Mouse (Mus musculus) liver, embryonic 11.5 days (tissue): ENCODE results near the gene 1700020D05Rik. TPM values are rescaled to one million over a fixed set of nuclear protein-coding genes. Genes with fewer than 3 reads are reported as not detected.
"Not testable (repeated sequence)": the region's sequence is repeated elsewhere in the genome, so short reads cannot be mapped to it uniquely, and the experiment has no call there.

Source experiments
- ATAC-seq: fragments of 200-750 bp; cut with Nextera tagmentation; replicated peaks from 2 replicates; pipeline ENCODE4 v1.8.0; 2017; ENCODE audit warnings: moderate number of reproducible peaks, mild to moderate bottlenecking, moderate TSS enrichment, moderate library complexity; ENCODE audit not compliant: low FRiP score
- DNase-seq: peaks from one replicate; pipeline ENCODE4 v3.0.0-alpha.2; 2017; ENCODE audit warnings: low spot score
- H3K27ac ChIP-seq: fragments of 300-500 bp; sonication (generic); 2 replicates; pipeline ENCODE4 v1.5.1; 2014; ENCODE audit warnings: mild to moderate bottlenecking, low read depth, low read length, control low read depth
- H3K27me3 ChIP-seq: fragments of 300-500 bp; sonication (generic); replicated peaks from 2 replicates; pipeline ENCODE4 v1.6.1; 2014; ENCODE audit warnings: low read length, mixed read lengths; ENCODE audit not compliant: control insufficient read depth, insufficient read depth
- H3K36me3 ChIP-seq: fragments of 300-500 bp; sonication (generic); 2 replicates; pipeline ENCODE4 v1.6.1; 2014; ENCODE audit warnings: mild to moderate bottlenecking, low read length, moderate library complexity, mixed read lengths; ENCODE audit not compliant: control insufficient read depth, insufficient read depth
- H3K4me1 ChIP-seq: fragments of 300-500 bp; sonication (generic); replicated peaks from 2 replicates; pipeline ENCODE4 v1.6.1; 2014; ENCODE audit warnings: low read length, mixed read lengths; ENCODE audit not compliant: control insufficient read depth, insufficient read depth
- H3K4me2 ChIP-seq: fragments of 300-500 bp; sonication (generic); 2 replicates; pipeline ENCODE4 v1.6.1; 2014; ENCODE audit warnings: mild to moderate bottlenecking, control low read depth, moderate library complexity
- H3K4me3 ChIP-seq: fragments of 300-500 bp; sonication (generic); 2 replicates; pipeline ENCODE4 v1.5.1; 2014; ENCODE audit warnings: low read depth, low read length, control low read depth
- H3K9ac ChIP-seq: fragments of 300-500 bp; sonication (generic); 2 replicates; pipeline ENCODE4 v1.6.1; 2014; ENCODE audit warnings: low read depth, low read length, control low read depth
- H3K9me3 ChIP-seq: fragments of 300-500 bp; sonication (generic); 2 replicates; pipeline ENCODE4 v1.6.1; 2016; ENCODE audit warnings: low read length, inconsistent platforms, mixed read lengths; ENCODE audit not compliant: control insufficient read depth
- WGBS: fragments of 180-500 bp; shearing (Covaris S2); extraction: QIAGEN DNeasy Blood & Tissue Kit; methylation state at CpG from one replicate; pipeline ENCODE4 v1.1.7; 2014; 5-methylcytosine and 5-hydroxymethylcytosine counted together
- polyA plus RNA-seq: library from polyadenylated mRNA; unstranded; fragments of >200 nt; fragmentation: Nextera tagmentation; extraction: Ambion mirVana; gene quantifications from 2 replicates; pipeline ENCODE4 v1.2.1, GENCODE M21; 2014

1700020D05Rik gene
- polyA plus RNA-seq, 1 experiment from 2014 or later, result not detected

GRCm38 (mm10) chr19:5489721-5490120 lies 13.9 kb downstream of the 1700020D05Rik start:
- Histone ChIP-seq H3K4me3 (peak overlapping the region; percentile 97), H3K4me1 (peaks cover 25% of the 10 kb centered on the region), H3K36me3 (peaks cover 35% of the 10 kb centered on the region), H3K9ac (peak overlapping the region; percentile 8; the same call in 1 of the 2 replicates), H3K4me2 (peak overlapping the region; percentile 99), H3K27ac (peak overlapping the region; percentile 100)
- not testable (repeated sequence) for H3K27me3 ChIP-seq, DNase-seq, ATAC-seq, H3K9me3 ChIP-seq
- 40% methylated on average over 10 of the region's 10 CpGs for WGBS

GRCm38 (mm10) chr19:5488878-5489571 lies 14.6 kb downstream of the 1700020D05Rik start:
- ATAC-seq (peak; percentile 80), DNase-seq (peak; percentile 96)
- Histone ChIP-seq H3K9me3 (no peaks in the 10 kb centered on the region), H3K36me3 (peaks cover 33% of the 10 kb centered on the region), H3K4me1 (peaks cover 25% of the 10 kb centered on the region), H3K9ac (peak overlapping the region; percentile 74), H3K27me3 (no peaks in the 10 kb centered on the region), H3K27ac (peak overlapping the region; percentile 100), H3K4me3 (peak overlapping the region; percentile 62), H3K4me2 (peak overlapping the region; percentile 99)
- under 1% methylated on average over 26 of the region's 26 CpGs for WGBS

GRCm38 (mm10) chr19:5487768-5488550 lies 15.6 kb downstream of the 1700020D05Rik start, which contains the start of gene Mus81:
Gene Mus81 (minus strand): TSS chr19:5488402.
- ATAC-seq (peak; percentile 75), DNase-seq (peak; percentile 97)
- peak within 1 kb of the TSS; percentile 99 for H3K4me2 ChIP-seq
- H3K4me3 ChIP-seq, result peak within 1 kb of the TSS; percentile 62
- H3K9me3 ChIP-seq, result no peaks in the 10 kb centered on the region
- H3K4me1 ChIP-seq, result peaks cover 25% of the 10 kb centered on the region
- H3K27ac ChIP-seq, result peak within 1 kb of the TSS; percentile 100
- WGBS, result under 1% methylated on average over 39 of the region's 39 CpGs
- H3K27me3 ChIP-seq, result no peaks in the 10 kb centered on the region
- peaks cover 27% of the 10 kb centered on the region for H3K36me3 ChIP-seq
- H3K9ac ChIP-seq, result peak within 1 kb of the TSS; percentile 74

- no peak for DNase-seq
- peaks cover 15% of the 10 kb centered on the region for H3K4me1 ChIP-seq
- H3K4me3 ChIP-seq, result no peak overlapping the region
- no peak for ATAC-seq
- H3K9me3 ChIP-seq, result no peaks in the 10 kb centered on the region
- WGBS, result 91% methylated on average over 4 of the region's 4 CpGs
- 0 out of 2 replicates have a peak overlapping the region, but pooled peaks have one; percentile 15 for H3K9ac ChIP-seq
- no peak overlapping the region for H3K27ac ChIP-seq
- H3K36me3 ChIP-seq, result peaks cover 21% of the 10 kb centered on the region
- H3K27me3 ChIP-seq, result no peaks in the 10 kb centered on the region
- peak overlapping the region; percentile 99 for H3K4me2 ChIP-seq
Measured at GRCm38 (mm10) chr19:5486771-5487170, 16.8 kb downstream of the 1700020D05Rik start.

- no peak for ATAC-seq
- DNase-seq, result no peak
- Histone ChIP-seq H3K36me3 (peaks cover 24% of the 10 kb centered on the region), H3K27me3 (no peaks in the 10 kb centered on the region), H3K4me2 (no peak overlapping the region), H3K4me3 (no peak overlapping the region), H3K4me1 (peaks cover 14% of the 10 kb centered on the region), H3K9me3 (no peaks in the 10 kb centered on the region), H3K27ac (no peak overlapping the region), H3K9ac (no peak overlapping the region)
- 91% methylated on average over 8 of the region's 8 CpGs for WGBS
Measured at GRCm38 (mm10) chr19:5486286-5486685, 17.3 kb downstream of the 1700020D05Rik start.

GRCm38 (mm10) chr19:5485821-5486220 lies 17.8 kb downstream of the 1700020D05Rik start:
- H3K4me2 ChIP-seq, result no peak overlapping the region
- DNase-seq, result no peak
- no peak overlapping the region for H3K9ac ChIP-seq
- 89% methylated on average over 7 of the region's 7 CpGs for WGBS
- H3K36me3 ChIP-seq, result peaks cover 24% of the 10 kb centered on the region
- H3K9me3 ChIP-seq, result no peaks in the 10 kb centered on the region
- no peaks in the 10 kb centered on the region for H3K27me3 ChIP-seq
- H3K4me3 ChIP-seq, result no peak overlapping the region
- no peak overlapping the region for H3K27ac ChIP-seq
- H3K4me1 ChIP-seq, result peaks cover 14% of the 10 kb centered on the region
- no peak for ATAC-seq

GRCm38 (mm10) chr19:5485371-5485770 lies 18.2 kb downstream of the 1700020D05Rik start:
- H3K4me2 ChIP-seq, result no peak overlapping the region
- H3K36me3 ChIP-seq, result peaks cover 24% of the 10 kb centered on the region
- 93% methylated on average over 8 of the region's 8 CpGs for WGBS
- no peaks in the 10 kb centered on the region for H3K9me3 ChIP-seq
- DNase-seq (no peak), ATAC-seq (no peak)
- no peak overlapping the region for H3K4me3 ChIP-seq
- H3K27ac ChIP-seq, result no peak overlapping the region
- H3K4me1 ChIP-seq, result peaks cover 14% of the 10 kb centered on the region
- H3K27me3 ChIP-seq, result no peaks in the 10 kb centered on the region
- no peak overlapping the region for H3K9ac ChIP-seq

- H3K4me2 ChIP-seq, result no peak overlapping the region
- WGBS, result 90% methylated on average over 5 of the region's 5 CpGs
- H3K9me3 ChIP-seq, result no peaks in the 10 kb centered on the region
- ATAC-seq, result no peak
- no peak for DNase-seq
- peaks cover 9% of the 10 kb centered on the region for H3K4me1 ChIP-seq
- H3K27ac ChIP-seq, result no peak overlapping the region
- no peaks in the 10 kb centered on the region for H3K27me3 ChIP-seq
- H3K36me3 ChIP-seq, result peaks cover 24% of the 10 kb centered on the region
- no peak overlapping the region for H3K9ac ChIP-seq
- H3K4me3 ChIP-seq, result no peak overlapping the region
Measured at GRCm38 (mm10) chr19:5484496-5484895, 19.1 kb downstream of the 1700020D05Rik start.
